Mouse (Mus musculus) bone marrow, adult 2 months (tissue): ENCODE results near the gene Chaf1b. TPM values are rescaled to one million over a fixed set of nuclear protein-coding genes. Genes with fewer than 3 reads are reported as not detected.

Source experiments
- H3K27ac ChIP-seq: fragments of 200-500 bp; 2 replicates; pipeline ENCODE4 v1.5.1; 2012; ENCODE audit warnings: low read depth, mild to moderate bottlenecking, control low read depth, inconsistent platforms, low read length; ENCODE audit not compliant: control insufficient read depth, poor library complexity, insufficient read depth
- H3K4me1 ChIP-seq: fragments of 200-500 bp; 2 replicates; pipeline ENCODE4 v1.6.1; 2011; ENCODE audit warnings: low read length; ENCODE audit not compliant: control insufficient read depth, insufficient read depth
- H3K4me3 ChIP-seq: fragments of 200-500 bp; replicated peaks from 2 replicates; pipeline ENCODE3; 2011; ENCODE audit warnings: mild to moderate bottlenecking, low read depth, low read length, control low read depth; ENCODE audit not compliant: control insufficient read depth
- CTCF ChIP-seq: fragments of 200-500 bp; IDR thresholded peaks from 2 replicates; pipeline ENCODE4 v1.5.1; 2011; ENCODE audit warnings: low read length, control low read depth; ENCODE audit not compliant: control insufficient read depth, insufficient read depth
- POLR2A ChIP-seq: fragments of 200-500 bp; IDR thresholded peaks from 2 replicates; pipeline ENCODE4 v1.6.1; 2011; ENCODE audit warnings: low read depth, mild to moderate bottlenecking, control low read depth, low read length, borderline replicate concordance; ENCODE audit not compliant: control insufficient read depth
- WGBS: fragments of 180-500 bp; shearing (Covaris S2); methylation state at CpG from one replicate; pipeline ENCODE4 v1.1.7; 2018; 5-methylcytosine and 5-hydroxymethylcytosine counted together
- polyA plus RNA-seq: library from polyadenylated mRNA; stranded (reverse); fragments of >200 nt; gene quantifications from 2 replicates; pipeline ENCODE4 v1.2.4, GENCODE M21; 2011; ENCODE audit warnings: low replicate concordance; ENCODE audit not compliant: missing spikeins, insufficient read depth, insufficient read length

Chaf1b gene
- polyA plus RNA-seq, 1 experiment, result 39.4 TPM

- WGBS, result 50% methylated on average over 6 of the region's 6 CpGs
- Histone ChIP-seq H3K27ac (no peak overlapping the region), H3K4me1 (no peaks in the 10 kb centered on the region), H3K4me3 (no peak overlapping the region)
- no peak for TF ChIP-seq POLR2A
- no peak for TF ChIP-seq CTCF
These were observed 60.6 kb downstream of the Chaf1b start for GRCm38 (mm10) chr16:93944301-93944700.

GRCm38 (mm10) chr16:93947396-93947795, 63.7 kb downstream of the Chaf1b start:
- H3K4me3 ChIP-seq, result no peak overlapping the region
- 73% methylated on average over 4 of the region's 4 CpGs for WGBS
- TF ChIP-seq CTCF, result no peak
- TF ChIP-seq POLR2A, result no peak
- no peak overlapping the region for H3K27ac ChIP-seq
- no peaks in the 10 kb centered on the region for H3K4me1 ChIP-seq

Other genes starting within 250 kb of the Chaf1b start
- gene Cbr3, start 200.7 kb upstream of the Chaf1b start, polyA plus RNA-seq, result 1.7 and 2.6 TPM in 2 replicates
- 36.9 and 49.2 TPM in 2 replicates for gene Dop1b, start 172.0 kb upstream of the Chaf1b start, polyA plus RNA-seq
- 26.5 and 34.2 TPM in 2 replicates for gene Morc3, start 51.8 kb upstream of the Chaf1b start, polyA plus RNA-seq
- not detected in 2 replicates for gene Cldn14, start 124.9 kb downstream of the Chaf1b start, polyA plus RNA-seq
- not detected in 2 replicates for gene Sim2, start 201.0 kb downstream of the Chaf1b start, polyA plus RNA-seq